Mouse (Mus musculus) liver, postnatal 0 days (tissue): ENCODE measurements around the gene Prss41. TPM values are rescaled to one million over a fixed set of nuclear protein-coding genes. Genes with fewer than 3 reads are reported as not detected.

Experiments used
- ATAC-seq: fragments of 200-750 bp; cut with Nextera tagmentation; 2 replicates; pipeline ENCODE4 v1.8.0; 2017; ENCODE audit warnings: mild to moderate bottlenecking, moderate library complexity
- DNase-seq: peaks from one replicate; pipeline ENCODE4 v3.0.0-alpha.2; 2016
- H3K27ac ChIP-seq: fragments of 300-500 bp; sonication (generic); 2 replicates; pipeline ENCODE4 v1.5.1; 2014; ENCODE audit warnings: antibody characterized with exemption, moderate library complexity, mild to moderate bottlenecking, low read depth
- H3K27me3 ChIP-seq: fragments of 300-500 bp; sonication (generic); 2 replicates; pipeline ENCODE4 v1.6.1; 2014; ENCODE audit warnings: low read length, control low read depth, mixed read lengths; ENCODE audit not compliant: insufficient read depth
- H3K36me3 ChIP-seq: fragments of 300-500 bp; sonication (generic); replicated peaks from 2 replicates; pipeline ENCODE4 v1.6.1; 2014; ENCODE audit warnings: mild to moderate bottlenecking, control low read depth, low read length, moderate library complexity, mixed read lengths; ENCODE audit not compliant: insufficient read depth
- H3K4me1 ChIP-seq: fragments of 300-500 bp; sonication (generic); 2 replicates; pipeline ENCODE4 v1.6.1; 2014; ENCODE audit warnings: antibody characterized with exemption, mild to moderate bottlenecking, control low read depth; ENCODE audit not compliant: insufficient read depth
- H3K4me2 ChIP-seq: fragments of 300-500 bp; sonication (generic); 2 replicates; pipeline ENCODE4 v1.6.1; 2014; ENCODE audit warnings: low read depth, mild to moderate bottlenecking, low read length, moderate library complexity, mixed read lengths
- H3K4me3 ChIP-seq: fragments of 300-500 bp; sonication (generic); 2 replicates; pipeline ENCODE4 v1.5.1; 2014; ENCODE audit warnings: low read depth, low read length
- H3K9ac ChIP-seq: fragments of 300-500 bp; sonication (generic); replicated peaks from 2 replicates; pipeline ENCODE4 v1.6.1; 2014; ENCODE audit warnings: mild to moderate bottlenecking, moderate library complexity
- H3K9me3 ChIP-seq: fragments of 300-500 bp; sonication (generic); 2 replicates; pipeline ENCODE4 v1.6.1; 2016; ENCODE audit warnings: mild to moderate bottlenecking, control low read depth, low read length, mixed read lengths
- CTCF ChIP-seq: sonication (generic); IDR thresholded peaks from 2 replicates; pipeline ENCODE4 v1.5.1; 2016; ENCODE audit warnings: antibody characterized with exemption, low read depth
- EP300 ChIP-seq: IDR thresholded peaks from 2 replicates; pipeline ENCODE4 v1.6.1; 2016; ENCODE audit warnings: antibody characterized with exemption, low read depth, mild to moderate bottlenecking
- WGBS: fragments of 180-500 bp; shearing (Covaris S2); extraction: QIAGEN DNeasy Blood & Tissue Kit; methylation state at CpG from one replicate; pipeline ENCODE4 v1.1.7; 2014; ENCODE audit not compliant: insufficient replicate concordance; 5-methylcytosine and 5-hydroxymethylcytosine counted together
- polyA plus RNA-seq: library from polyadenylated mRNA; unstranded; fragments of >200 nt; fragmentation: Nextera tagmentation; extraction: Ambion mirVana; gene quantifications from 2 replicates; pipeline ENCODE4 v1.2.1, GENCODE M21; 2015

Prss41 gene
- polyA plus RNA-seq, 1 experiment from 2014 or later = 0.25 TPM

DNA sequence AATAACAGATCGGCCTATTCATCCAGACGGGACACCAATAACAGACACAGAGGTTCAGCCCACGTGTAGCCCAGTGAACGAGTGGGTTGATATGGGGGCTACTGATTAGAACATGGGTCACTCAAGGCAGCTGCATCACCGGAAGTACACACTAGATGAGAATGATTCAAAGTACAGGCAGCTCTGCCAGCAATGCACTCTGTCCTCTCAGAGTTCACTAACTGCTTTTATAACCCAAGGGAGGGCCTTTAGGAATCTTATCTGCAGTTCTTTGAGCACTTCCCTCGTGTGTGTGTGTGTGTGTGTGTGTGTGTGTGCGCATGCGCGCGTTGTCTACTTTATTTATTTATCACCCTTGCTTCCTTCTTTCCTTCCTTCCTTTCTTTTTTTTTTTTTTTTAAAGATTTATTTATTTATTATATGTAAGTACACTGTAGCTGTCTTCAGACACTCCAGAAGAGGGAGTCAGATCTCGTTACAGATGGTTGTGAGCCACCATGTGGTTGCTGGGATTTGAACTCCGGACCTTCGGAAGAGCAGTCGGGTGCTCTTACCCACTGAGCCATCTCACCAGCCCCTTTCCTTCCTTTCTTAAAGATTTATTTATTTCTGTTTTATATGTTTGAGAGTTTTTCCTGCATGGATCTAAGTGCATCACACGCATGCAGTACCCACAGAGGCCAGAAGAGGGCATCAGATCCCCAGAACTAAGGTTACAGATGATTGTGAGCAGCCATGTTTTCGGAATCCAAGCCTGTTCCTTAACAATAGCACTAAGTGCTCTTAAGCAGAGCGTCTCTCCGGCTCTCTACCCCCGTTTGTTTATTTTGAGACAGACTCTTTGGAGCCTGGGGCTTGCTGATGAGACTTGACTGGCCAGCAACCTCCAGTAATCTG is 7.1 kb upstream of the Prss41 start:
- no peak overlapping the region for H3K9ac ChIP-seq
- TF ChIP-seq CTCF (peak; percentile 83), EP300 (no peak)
- H3K27me3 ChIP-seq = no peaks in the 10 kb centered on the region
- no peaks in the 10 kb centered on the region for H3K36me3 ChIP-seq
- H3K4me1 ChIP-seq = no peaks in the 10 kb centered on the region
- no peaks in the 10 kb centered on the region for H3K9me3 ChIP-seq
- H3K27ac ChIP-seq = no peak overlapping the region
- ATAC-seq (peak; percentile 56), DNase-seq (peak; percentile 75)
- no peak overlapping the region for H3K4me3 ChIP-seq
- H3K4me2 ChIP-seq = no peak overlapping the region
- 50% methylated on average over 18 of the region's 19 CpGs for WGBS

DNA sequence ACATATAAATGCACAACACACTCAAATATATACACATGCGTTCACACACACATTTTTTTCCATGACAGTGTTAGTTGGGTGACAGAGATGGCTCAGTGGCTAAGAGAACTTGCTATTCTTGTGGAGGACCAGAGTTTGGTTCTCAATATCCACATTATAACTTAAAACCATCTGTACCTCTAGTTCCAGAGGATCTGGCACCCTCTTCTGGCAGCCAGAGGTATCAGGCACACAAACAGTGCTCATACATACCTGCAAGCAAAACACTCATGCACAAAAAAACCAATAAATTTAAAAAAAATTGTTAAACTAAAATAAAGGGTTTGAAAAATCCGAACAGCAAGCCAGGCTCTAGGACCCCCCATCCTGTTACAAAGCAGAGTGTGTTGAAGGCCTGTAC is 6.1 kb upstream of the Prss41 start:
- H3K9ac ChIP-seq = no peak overlapping the region
- H3K27ac ChIP-seq = no peak overlapping the region
- H3K4me3 ChIP-seq = no peak overlapping the region
- no peaks in the 10 kb centered on the region for H3K27me3 ChIP-seq
- 66% methylated on average over 2 of the region's 2 CpGs for WGBS
- H3K9me3 ChIP-seq = no peaks in the 10 kb centered on the region
- H3K4me2 ChIP-seq = no peak overlapping the region
- TF ChIP-seq EP300 = no peak
- TF ChIP-seq CTCF = peak; percentile 44
- DNase-seq (no peak), ATAC-seq (no peak)
- H3K36me3 ChIP-seq = no peaks in the 10 kb centered on the region
- H3K4me1 ChIP-seq = no peaks in the 10 kb centered on the region

DNA sequence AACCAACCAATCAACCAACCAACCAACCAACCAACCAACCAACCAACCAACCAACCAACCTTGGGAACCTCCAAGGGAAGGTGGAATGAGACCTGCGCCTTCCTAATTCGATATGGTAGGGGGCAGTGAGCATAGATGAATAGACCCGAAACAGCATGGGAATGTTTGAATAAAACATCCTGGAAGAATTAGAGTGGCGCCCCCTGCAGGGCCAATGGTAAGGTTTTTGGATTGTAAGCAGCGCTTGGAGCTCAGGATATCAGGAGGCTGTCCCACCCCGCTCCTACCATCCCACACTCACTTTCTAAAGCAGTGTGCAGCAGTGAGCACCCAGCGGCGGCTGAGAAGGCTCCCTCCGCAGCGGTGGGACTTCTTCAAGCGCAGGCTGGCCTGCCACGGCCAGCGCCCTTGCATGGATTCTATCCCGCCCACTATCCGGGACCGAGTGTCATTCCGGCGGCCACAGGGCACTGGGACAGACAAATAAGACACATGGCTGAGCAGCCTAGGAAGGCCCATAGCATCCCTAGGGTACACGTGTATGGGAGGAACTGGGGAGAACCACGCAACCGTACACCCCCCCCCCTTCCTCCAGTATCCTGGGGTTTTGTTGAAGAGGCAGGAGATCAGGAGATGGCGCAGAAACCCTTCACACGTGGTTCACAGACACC is 696 bp downstream of the Prss41 start:
- TF ChIP-seq EP300 (no peak), CTCF (peak; percentile 54)
- no peak overlapping the region for H3K4me3 ChIP-seq
- ATAC-seq (peak; percentile 5; the same call in 1 of the 2 replicates), DNase-seq (peak; percentile 43)
- H3K27me3 ChIP-seq = no peaks in the 10 kb centered on the region
- H3K4me1 ChIP-seq = no peaks in the 10 kb centered on the region
- no peaks in the 10 kb centered on the region for H3K36me3 ChIP-seq
- no peaks in the 10 kb centered on the region for H3K9me3 ChIP-seq
- no peak overlapping the region for H3K9ac ChIP-seq
- no peak overlapping the region for H3K27ac ChIP-seq
- peak overlapping the region; percentile 43; the same call in 1 of the 2 replicates for H3K4me2 ChIP-seq
- WGBS = 55% methylated on average over 23 of the region's 23 CpGs

DNA sequence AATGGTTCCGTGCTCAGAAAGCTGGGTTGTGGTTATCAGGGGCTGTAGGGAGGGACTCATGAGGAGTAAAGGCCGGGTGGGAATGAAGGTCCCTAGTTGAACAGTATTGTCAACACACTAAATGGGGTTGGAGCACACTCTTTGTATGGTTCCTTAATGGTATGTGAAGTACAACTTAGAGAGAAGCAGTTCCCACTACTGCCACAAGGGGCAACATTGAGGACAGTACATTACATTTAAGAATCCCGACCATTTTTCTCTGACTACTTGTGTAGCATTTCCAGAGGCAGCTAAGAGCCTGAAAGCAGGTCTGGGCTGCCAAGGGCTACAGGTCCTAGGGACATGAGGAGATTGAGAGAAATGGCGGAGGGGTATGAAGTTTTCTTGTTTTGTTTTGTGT is 2.8 kb downstream of the Prss41 start:
- DNase-seq = peak; percentile 62
- no peak overlapping the region for H3K27ac ChIP-seq
- H3K4me1 ChIP-seq = no peaks in the 10 kb centered on the region
- no peak for TF ChIP-seq EP300
- peak; percentile 84 for TF ChIP-seq CTCF
- H3K27me3 ChIP-seq = no peaks in the 10 kb centered on the region
- no peak overlapping the region for H3K4me2 ChIP-seq
- no peak for ATAC-seq
- no peak overlapping the region for H3K4me3 ChIP-seq
- WGBS = 32% methylated on average over 4 of the region's 4 CpGs
- no peaks in the 10 kb centered on the region for H3K9me3 ChIP-seq
- H3K9ac ChIP-seq = no peak overlapping the region
- H3K36me3 ChIP-seq = no peaks in the 10 kb centered on the region

DNA sequence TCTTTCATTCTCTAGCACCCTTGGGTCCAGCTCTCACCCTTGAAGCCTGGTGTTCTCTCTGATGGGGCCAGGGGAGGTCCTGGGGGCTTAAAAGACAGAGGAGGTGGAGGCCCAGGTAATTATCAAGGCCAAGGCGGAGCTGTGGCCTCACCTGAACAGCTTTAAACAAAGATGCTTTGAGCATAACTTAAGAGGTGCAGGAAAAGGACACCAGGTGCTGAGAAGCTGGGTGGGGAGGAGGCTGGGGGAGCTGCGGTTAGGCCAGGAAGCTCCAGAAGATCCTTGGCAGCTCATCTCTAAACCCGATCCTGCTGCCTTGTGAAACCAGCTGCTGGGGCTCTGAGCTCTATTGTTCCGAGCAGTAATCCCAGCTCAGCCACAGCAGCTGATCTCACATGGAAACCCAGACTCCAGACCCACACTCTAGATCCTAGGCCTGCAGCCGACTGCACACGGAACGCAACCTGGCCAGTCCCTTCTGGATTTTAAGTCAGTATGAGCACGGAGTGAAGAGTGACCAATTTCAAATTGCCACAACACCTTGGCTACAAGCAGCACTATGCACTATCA is 7.9 kb downstream of the Prss41 start, which contains the start of gene Prss33:
TSS of gene Prss33 (minus strand) at position 51 of the 570 bp plus-strand sequence.
- ATAC-seq (no peak), DNase-seq (no peak)
- H3K36me3 ChIP-seq = no peaks in the 10 kb centered on the region
- H3K27me3 ChIP-seq = peaks cover 4% of the 10 kb centered on the region; the same call in 1 of the 2 replicates
- no peaks in the 10 kb centered on the region for H3K4me1 ChIP-seq
- H3K27ac ChIP-seq = no peak within 1 kb of the TSS
- no peak within 1 kb of the TSS for H3K9ac ChIP-seq
- H3K4me3 ChIP-seq = no peak within 1 kb of the TSS
- WGBS = 73% methylated on average over 8 of the region's 8 CpGs
- no peaks in the 10 kb centered on the region for H3K9me3 ChIP-seq
- no peak within 1 kb of the TSS for H3K4me2 ChIP-seq
- no peak for TF ChIP-seq EP300
- TF ChIP-seq CTCF = no peak

DNA sequence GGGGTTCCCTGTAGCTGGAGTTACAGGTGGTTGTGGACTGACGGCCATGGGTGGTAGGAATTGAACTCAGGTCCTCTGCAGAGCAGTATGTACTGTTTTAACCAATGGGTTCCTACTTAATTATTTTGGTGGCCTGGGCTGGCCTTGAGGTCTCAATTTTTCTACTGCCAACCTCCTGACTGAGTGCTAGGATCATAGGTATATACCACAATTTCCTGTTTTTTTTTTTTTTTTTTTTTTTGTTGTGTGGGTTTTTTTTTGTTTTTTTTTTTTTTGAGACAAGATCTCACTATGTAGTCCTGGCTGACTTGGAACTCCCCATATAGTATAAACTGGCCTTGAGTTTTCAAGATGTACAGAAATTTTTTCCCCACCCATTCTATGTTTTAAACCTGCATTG is 12.8 kb downstream of the Prss41 start:
- peaks cover 15% of the 10 kb centered on the region for H3K4me1 ChIP-seq
- 82% methylated on average over 1 of the region's 1 CpGs for WGBS
- H3K4me3 ChIP-seq = no peak overlapping the region
- peaks cover 4% of the 10 kb centered on the region; the same call in 1 of the 2 replicates for H3K27me3 ChIP-seq
- TF ChIP-seq EP300 (no peak), CTCF (no peak)
- ATAC-seq (no peak), DNase-seq (no peak)
- peaks cover 7% of the 10 kb centered on the region; the same call in 1 of the 2 replicates for H3K36me3 ChIP-seq
- no peak overlapping the region for H3K4me2 ChIP-seq
- H3K9me3 ChIP-seq = no peaks in the 10 kb centered on the region; the same call in 1 of the 2 replicates
- H3K9ac ChIP-seq = no peak overlapping the region
- H3K27ac ChIP-seq = no peak overlapping the region
